Mouse (Mus musculus): ENCODE results near the gene Ffar1.

DNA sequence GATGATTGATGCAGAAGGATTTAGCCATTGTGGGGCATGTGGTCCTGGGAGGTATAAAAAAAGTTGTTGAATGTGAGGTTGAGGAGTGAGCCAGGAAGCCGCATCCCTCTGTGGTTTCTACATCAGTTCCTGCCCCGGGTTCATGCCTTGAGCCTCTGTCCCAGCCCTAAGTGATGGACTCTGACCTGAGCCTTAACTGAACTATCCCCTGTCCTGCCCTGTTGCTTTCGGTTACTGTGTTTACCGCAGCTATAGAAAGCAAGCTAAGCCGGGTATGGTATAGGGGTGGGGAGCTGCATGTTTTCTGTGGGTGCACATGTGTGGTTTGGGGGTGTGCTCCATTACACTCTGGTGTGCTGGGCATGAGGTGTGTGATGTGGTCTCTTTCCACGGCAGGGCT lies 48.4 kb upstream of the Ffar1 start:
- TF ChIP-seq CTCF (conservative IDR thresholded peaks at IDR 0.05; ENCODE audit: low read length) (no peak), NANOG (IDR thresholded peaks at IDR 0.05; ENCODE audit: borderline replicate concordance, low read length) (no peak), POU5F1 (IDR thresholded peaks at IDR 0.05; ENCODE audit: borderline replicate concordance, low read length) (no peak)
